Mouse (Mus musculus): ENCODE results near the gene Rad1.
A peak's percentile ranks its signal among the peaks of the same experiment; 100 is the strongest.
"Not testable (repeated sequence)": the region's sequence is repeated elsewhere in the genome, so short reads cannot be mapped to it uniquely, and the experiment has no call there.

Gene Rad1

GRCm38 (mm10) chr15:10485484-10486364, at the start of gene Rad1, which contains the start of gene Brix1:
TSS of gene Rad1 (plus strand) at chr15:10486018.
TSS of gene Brix1 (minus strand) at chr15:10485947.
- peak; percentile 96 for DNase-seq (ENCODE audit: low spot score)

- no peak for DNase-seq (ENCODE audit: low spot score)
These were observed 48.9 kb upstream of the Rad1 start for GRCm38 (mm10) chr15:10436893-10437292.

GRCm38 (mm10) chr15:10439963-10440362, 45.9 kb upstream of the Rad1 start:
- DNase-seq (ENCODE audit: low spot score), result no peak

GRCm38 (mm10) chr15:10441493-10441892, 44.3 kb upstream of the Rad1 start:
- DNase-seq (ENCODE audit: low spot score), result no peak

- no peak for DNase-seq (ENCODE audit: low spot score)
These were observed 43.5 kb upstream of the Rad1 start for GRCm38 (mm10) chr15:10442275-10442674.

- DNase-seq (ENCODE audit: low spot score), result no peak
These were observed 38.7 kb upstream of the Rad1 start for GRCm38 (mm10) chr15:10447102-10447501.

GRCm38 (mm10) chr15:10460986-10461385, 24.8 kb upstream of the Rad1 start:
- DNase-seq (ENCODE audit: low spot score), result no peak

GRCm38 (mm10) chr15:10463555-10463954, 22.3 kb upstream of the Rad1 start:
- DNase-seq (ENCODE audit: low spot score), result no peak

- no peak for DNase-seq (ENCODE audit: low spot score)
These were observed 21.1 kb upstream of the Rad1 start for GRCm38 (mm10) chr15:10464678-10465077.

- no peak for DNase-seq (ENCODE audit: low spot score)
These were observed 17.1 kb upstream of the Rad1 start for GRCm38 (mm10) chr15:10468761-10469160.

GRCm38 (mm10) chr15:10469641-10470150, 16.1 kb upstream of the Rad1 start:
- DNase-seq (ENCODE audit: low spot score), result peak; percentile 31

- peak; percentile 83 for DNase-seq (ENCODE audit: low spot score)
These were observed 15.5 kb upstream of the Rad1 start, which contains the start of gene Dnajc21 for GRCm38 (mm10) chr15:10470151-10470831. TSS of gene Dnajc21 (minus strand) at chr15:10470516.

GRCm38 (mm10) chr15:10470941-10471340, 14.9 kb upstream of the Rad1 start:
- DNase-seq (ENCODE audit: low spot score), result no peak

GRCm38 (mm10) chr15:10486365-10486839, 584 bp downstream of the Rad1 start:
- no peak for DNase-seq (ENCODE audit: low spot score)

- no peak for DNase-seq (ENCODE audit: low spot score)
These were observed 1.4 kb downstream of the Rad1 start for GRCm38 (mm10) chr15:10487246-10487645.

GRCm38 (mm10) chr15:10490101-10490500, 4.3 kb downstream of the Rad1 start:
- no peak for DNase-seq (ENCODE audit: low spot score)

GRCm38 (mm10) chr15:10495944-10496343, 10.1 kb downstream of the Rad1 start:
- DNase-seq (ENCODE audit: low spot score), result no peak

GRCm38 (mm10) chr15:10496696-10497095, 10.9 kb downstream of the Rad1 start:
- not testable (repeated sequence) for DNase-seq (ENCODE audit: low spot score)

GRCm38 (mm10) chr15:10499593-10499992, 13.8 kb downstream of the Rad1 start:
- DNase-seq (ENCODE audit: low spot score), result no peak

GRCm38 (mm10) chr15:10500035-10500434, 14.2 kb downstream of the Rad1 start:
- no peak for DNase-seq (ENCODE audit: low spot score)

GRCm38 (mm10) chr15:10500838-10501719, 15.3 kb downstream of the Rad1 start:
- peak; percentile 62 for DNase-seq (ENCODE audit: low spot score)

GRCm38 (mm10) chr15:10506099-10506498, 20.3 kb downstream of the Rad1 start:
- no peak for DNase-seq (ENCODE audit: low spot score)
